Mouse (Mus musculus) G1E (cell line): ENCODE data around the gene Cpa4. TPM values are rescaled to one million over a fixed set of nuclear protein-coding genes. Genes with fewer than 3 reads are reported as not detected.

Experiments
- ATAC-seq: 2 replicates; pipeline ENCODE4 v1.8.0; 2016; ENCODE audit warnings: mild to moderate bottlenecking; ENCODE audit not compliant: insufficient number of reproducible peaks, poor library complexity, low FRiP score, severe bottlenecking; ENCODE audit errors: extremely low read depth
- DNase-seq: peaks from one replicate; pipeline ENCODE4 v3.0.0; 2012; ENCODE audit warnings: low spot score
- H3K27me3 ChIP-seq: 2 replicates; pipeline ENCODE4 v1.6.1; 2012; ENCODE audit warnings: mild to moderate bottlenecking, low read length, inconsistent platforms; ENCODE audit not compliant: insufficient read depth
- H3K36me3 ChIP-seq: replicated peaks from 2 replicates; pipeline ENCODE3; 2012; ENCODE audit warnings: mild to moderate bottlenecking, inconsistent platforms
- H3K4me1 ChIP-seq: 2 replicates; pipeline ENCODE4 v1.6.1; 2012; ENCODE audit warnings: low read depth, low read length, inconsistent platforms, mixed read lengths; ENCODE audit not compliant: insufficient read depth
- H3K4me3 ChIP-seq: 2 replicates; pipeline ENCODE4 v1.5.1; 2012; ENCODE audit warnings: low read depth, mild to moderate bottlenecking, inconsistent platforms, low read length, moderate library complexity, mixed read lengths
- H3K9me3 ChIP-seq: replicated peaks from 2 replicates; pipeline ENCODE4 v1.6.1; 2012; ENCODE audit warnings: inconsistent platforms
- CTCF ChIP-seq: IDR thresholded peaks from 2 replicates; pipeline ENCODE4 v1.5.1; 2012; ENCODE audit warnings: low read depth, low read length, inconsistent platforms, mixed read lengths
- GATA1 ChIP-seq: IDR thresholded peaks from 2 replicates; pipeline ENCODE4 v1.6.1; 2012; ENCODE audit warnings: borderline replicate concordance, low read length, inconsistent platforms, mixed read lengths
- GATA2 ChIP-seq: IDR thresholded peaks from 2 replicates; pipeline ENCODE4 v1.6.1; 2012; ENCODE audit warnings: low read depth, low read length, inconsistent platforms, borderline replicate concordance
- POLR2AphosphoS5 ChIP-seq: IDR thresholded peaks from 2 replicates; pipeline ENCODE4 v1.6.1; 2012; ENCODE audit warnings: low read depth, low read length, inconsistent platforms; ENCODE audit not compliant: insufficient replicate concordance
- TAL1 ChIP-seq: conservative IDR thresholded peaks from 2 replicates; pipeline ENCODE4 v1.6.1; 2012; ENCODE audit warnings: low read depth, low read length, inconsistent platforms, mixed read lengths
- polyA plus RNA-seq: library from polyadenylated mRNA; stranded (reverse); fragments of >175 nt; gene quantifications from 2 replicates; pipeline ENCODE4 v1.2.3, GENCODE M21; 2012
- total RNA-seq, 2 experiments: library from RNA; stranded (forward) in 1 of 2; stranded (reverse) in 1 of 2; fragments of 200-1000 nt in 1 of 2; fragments of >200 nt in 1 of 2; fragmentation: Nextera tagmentation in 1 of 2; gene quantifications; 2 replicates each; pipeline ENCODE4 v1.2.3; 2014 to 2017

The Cpa4 gene
- total and polyA plus RNA-seq, 3 experiments, result 0.05 TPM; not detected in 2

DNA sequence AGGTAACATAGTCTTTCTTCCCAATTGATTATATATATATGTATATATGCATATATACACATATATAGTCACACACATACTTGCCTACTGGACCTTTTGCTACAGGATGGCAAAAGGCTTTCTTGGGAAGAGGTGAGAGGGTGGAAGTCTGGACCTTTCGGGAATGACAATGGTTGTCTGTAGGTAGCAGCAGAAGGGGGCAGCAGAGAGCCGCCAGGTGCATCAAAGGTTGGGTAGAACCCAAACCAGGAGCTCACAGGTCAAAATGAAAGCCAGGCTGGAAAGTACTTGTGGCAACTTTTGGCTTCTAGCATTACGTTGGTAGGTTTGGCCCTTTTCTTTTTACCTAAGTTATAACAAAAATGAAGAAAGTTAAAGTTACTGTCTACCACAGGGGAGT lies 32.8 kb upstream of the Cpa4 start:
- no peak for ATAC-seq
- Histone ChIP-seq H3K4me1 (no peaks in the 10 kb centered on the region), H3K9me3 (no peaks in the 10 kb centered on the region), H3K36me3 (no peaks in the 10 kb centered on the region), H3K27me3 (peaks cover 11% of the 10 kb centered on the region), H3K4me3 (no peak overlapping the region)
- DNase-seq, result no peak
- TF ChIP-seq CTCF (0 out of 2 replicates have a peak, but pooled peaks have one; percentile 16), TAL1 (no peak)

DNA sequence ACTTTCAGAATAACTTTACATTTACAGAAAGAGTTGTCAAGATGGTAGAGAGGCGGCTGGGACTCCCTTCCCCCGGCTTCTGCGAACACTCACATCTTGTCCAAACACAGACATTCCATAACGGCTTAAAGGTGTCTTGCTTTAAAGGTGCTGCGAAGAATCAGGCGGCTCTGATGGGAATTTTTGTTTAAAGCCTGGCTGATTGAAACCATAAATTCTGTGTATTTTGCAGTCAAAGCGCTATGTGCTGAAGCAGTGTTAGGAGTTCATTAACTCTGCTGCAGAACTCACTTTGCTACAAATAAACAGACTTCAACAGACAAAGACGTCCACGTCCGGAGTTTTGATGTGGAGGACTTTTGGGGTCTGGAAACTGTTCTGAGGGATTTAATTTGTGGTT lies 29.9 kb upstream of the Cpa4 start:
- Histone ChIP-seq H3K4me3 (no peak overlapping the region), H3K4me1 (no peaks in the 10 kb centered on the region), H3K27me3 (peaks cover 23% of the 10 kb centered on the region), H3K36me3 (no peaks in the 10 kb centered on the region), H3K9me3 (no peaks in the 10 kb centered on the region)
- ATAC-seq (no peak), DNase-seq (no peak)
- TF ChIP-seq CTCF (no peak), POLR2AphosphoS5 (no peak), GATA2 (no peak), TAL1 (no peak), GATA1 (no peak)

DNA sequence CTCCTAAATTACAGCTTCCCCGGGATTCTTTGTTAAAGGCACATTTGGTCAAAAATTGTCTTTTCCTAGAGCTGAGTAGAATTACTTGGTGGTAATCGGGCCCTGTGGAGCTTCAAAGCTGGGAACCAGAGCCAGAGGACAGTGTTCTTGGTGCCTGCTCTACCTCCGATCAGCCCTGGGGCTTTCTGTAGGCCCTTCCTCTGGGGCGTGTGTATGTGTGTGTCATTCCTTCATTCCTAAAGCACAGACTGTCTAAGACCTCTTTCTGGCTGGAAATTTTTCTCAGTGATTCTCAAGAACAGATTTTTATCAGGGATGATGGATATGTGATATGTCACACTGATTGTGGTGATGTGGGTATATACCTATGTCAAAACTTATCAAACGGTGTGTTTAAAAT lies 29.4 kb upstream of the Cpa4 start:
- Histone ChIP-seq H3K27me3 (peaks cover 26% of the 10 kb centered on the region), H3K4me1 (no peaks in the 10 kb centered on the region), H3K36me3 (no peaks in the 10 kb centered on the region), H3K4me3 (no peak overlapping the region), H3K9me3 (no peaks in the 10 kb centered on the region)
- ATAC-seq (no peak), DNase-seq (no peak)
- no peak for TF ChIP-seq TAL1
- no peak for TF ChIP-seq GATA2
- TF ChIP-seq POLR2AphosphoS5, result no peak
- TF ChIP-seq GATA1, result no peak
- no peak for TF ChIP-seq CTCF

DNA sequence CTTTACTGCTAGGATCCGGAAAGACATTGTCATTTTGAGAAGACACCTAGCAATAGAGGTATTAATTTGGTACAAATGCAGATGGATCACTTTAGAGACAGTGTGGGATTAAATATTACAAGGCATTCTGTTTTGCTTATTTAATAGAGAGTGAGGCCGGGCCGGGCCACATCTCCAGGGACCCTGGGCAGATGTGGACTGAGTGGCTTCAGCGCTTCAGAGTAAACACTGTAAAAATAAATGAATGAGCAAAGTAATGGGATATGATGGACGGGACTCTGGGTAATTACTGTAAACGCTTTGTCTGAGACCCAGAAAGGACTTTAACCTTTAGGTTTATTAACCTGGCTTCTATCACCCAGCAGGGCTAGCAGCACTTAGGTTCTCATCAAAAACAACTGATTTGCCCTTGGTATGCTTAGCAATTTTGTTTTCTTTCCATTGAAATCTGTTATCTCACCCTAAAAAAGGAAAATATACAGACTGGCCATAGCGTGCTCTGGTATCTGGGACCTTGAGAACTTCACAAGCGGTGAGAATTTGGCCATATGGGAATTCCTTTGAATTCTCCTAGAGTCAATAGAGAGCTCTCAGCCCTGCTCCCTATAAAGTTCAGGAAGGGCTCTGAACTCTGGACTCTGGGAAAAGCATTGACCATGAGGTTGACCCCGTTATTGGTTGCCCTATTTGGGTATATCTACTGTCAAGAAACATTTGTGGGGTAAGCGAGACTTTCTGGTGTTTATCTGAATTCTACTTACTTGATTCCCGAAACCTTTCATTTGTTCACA lies 27.0 kb upstream of the Cpa4 start, which contains the start of gene Cpa2:
Gene Cpa2, plus strand, starts transcription at position 574 of the 791 bp plus-strand sequence.
- no peaks in the 10 kb centered on the region for H3K36me3 ChIP-seq
- no peak within 1 kb of the TSS for H3K4me3 ChIP-seq
- H3K27me3 ChIP-seq, result peaks cover 39% of the 10 kb centered on the region
- TF ChIP-seq GATA2, result no peak
- TF ChIP-seq TAL1, result no peak
- TF ChIP-seq CTCF, result no peak
- TF ChIP-seq POLR2AphosphoS5, result no peak
- no peak for TF ChIP-seq GATA1
- no peak for ATAC-seq
- no peak for DNase-seq
- no peaks in the 10 kb centered on the region for H3K4me1 ChIP-seq
- H3K9me3 ChIP-seq, result no peaks in the 10 kb centered on the region

DNA sequence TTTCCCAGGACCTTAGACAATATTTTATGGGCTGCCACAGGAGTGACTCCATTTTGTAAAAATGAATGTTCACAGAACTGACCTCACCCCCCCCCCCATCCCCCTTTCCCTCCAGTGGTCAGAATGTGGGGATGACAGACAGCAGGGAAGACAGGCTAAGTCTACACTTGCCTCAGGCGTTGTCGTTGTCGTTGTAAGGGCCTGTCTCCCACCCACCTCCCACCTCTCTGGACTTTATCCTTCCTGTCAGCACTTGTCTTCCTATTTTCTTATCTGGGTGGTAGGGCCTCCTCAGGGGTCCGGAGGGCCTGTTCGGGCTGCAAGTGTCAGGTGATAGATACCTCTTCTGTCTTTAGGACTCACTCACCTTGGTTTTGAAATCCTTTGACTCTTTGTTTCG lies 25.9 kb upstream of the Cpa4 start:
- ATAC-seq (no peak), DNase-seq (no peak)
- Histone ChIP-seq H3K4me1 (no peaks in the 10 kb centered on the region), H3K27me3 (peaks cover 45% of the 10 kb centered on the region), H3K36me3 (no peaks in the 10 kb centered on the region), H3K4me3 (no peak overlapping the region), H3K9me3 (no peaks in the 10 kb centered on the region)
- no peak for TF ChIP-seq POLR2AphosphoS5
- no peak for TF ChIP-seq CTCF
- no peak for TF ChIP-seq TAL1
- TF ChIP-seq GATA2, result no peak
- no peak for TF ChIP-seq GATA1

DNA sequence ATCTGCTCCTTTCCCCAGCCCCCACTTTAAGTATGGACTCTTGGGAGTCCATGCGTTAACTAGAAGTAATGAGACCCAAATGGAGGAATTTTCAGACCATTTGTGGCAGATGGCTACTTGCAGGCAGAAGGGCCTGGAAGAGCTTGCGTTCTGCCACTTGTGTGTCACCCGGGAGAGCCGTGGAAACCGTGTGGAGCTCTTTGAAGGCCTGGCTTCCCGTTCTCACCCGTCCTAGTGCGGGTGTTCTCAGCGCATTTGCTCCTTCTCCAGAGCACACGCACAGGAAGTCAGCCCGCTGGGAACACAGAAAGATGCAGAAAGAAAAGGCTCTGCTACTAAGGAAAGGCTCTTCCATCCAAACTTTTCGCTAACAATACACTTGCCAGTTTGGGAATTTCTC lies 25.1 kb upstream of the Cpa4 start:
- Histone ChIP-seq H3K4me1 (no peaks in the 10 kb centered on the region), H3K9me3 (no peaks in the 10 kb centered on the region), H3K4me3 (no peak overlapping the region), H3K36me3 (no peaks in the 10 kb centered on the region), H3K27me3 (peaks cover 47% of the 10 kb centered on the region)
- ATAC-seq (no peak), DNase-seq (no peak)
- no peak for TF ChIP-seq GATA1
- no peak for TF ChIP-seq TAL1
- TF ChIP-seq GATA2, result no peak
- no peak for TF ChIP-seq POLR2AphosphoS5
- TF ChIP-seq CTCF, result no peak
